Mouse (Mus musculus) thymus, adult 2 months (tissue): Measurements from ENCODE around the gene Defa25.
"Not testable (repeated sequence)": the region's sequence is repeated elsewhere in the genome, so short reads cannot be mapped to it uniquely, and the experiment has no call there.

Experiments
- CTCF ChIP-seq: fragments of 200-500 bp; IDR thresholded peaks from 2 replicates; pipeline ENCODE4 v1.5.1; 2012; ENCODE audit warnings: mild to moderate bottlenecking, control low read depth, low read length, moderate library complexity, borderline replicate concordance; ENCODE audit not compliant: control insufficient read depth, poor library complexity, insufficient read depth; ENCODE audit errors: extremely low read depth
- POLR2A ChIP-seq: fragments of 200-500 bp; IDR thresholded peaks from 2 replicates; pipeline ENCODE4 v1.6.1; 2012; ENCODE audit warnings: mild to moderate bottlenecking, low read length, control low read depth, moderate library complexity; ENCODE audit not compliant: control insufficient read depth, poor library complexity, insufficient read depth; ENCODE audit errors: extremely low read depth

DNA sequence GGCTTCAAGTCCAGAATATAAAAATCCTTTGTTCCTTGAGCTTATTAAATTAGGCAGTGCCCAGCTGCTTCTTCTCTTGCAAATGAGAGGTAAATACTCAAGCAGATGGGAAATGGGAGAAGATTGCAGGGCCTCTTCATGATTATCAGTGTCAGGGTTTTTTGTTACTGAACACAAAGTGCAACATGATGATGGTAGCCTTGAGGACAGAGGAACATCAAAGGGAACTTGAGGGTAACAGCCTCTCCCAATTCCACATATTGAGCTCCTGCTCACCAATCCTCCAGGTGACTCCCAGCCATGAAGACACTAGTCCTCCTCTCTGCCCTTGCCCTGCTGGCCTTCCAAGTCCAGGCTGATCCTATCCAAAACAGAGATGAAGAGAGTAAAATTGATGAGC, at the start of gene Defa25:
- not testable (repeated sequence) for TF ChIP-seq CTCF, POLR2A
